Mouse (Mus musculus) forebrain, postnatal 0 days (tissue): ENCODE results near the gene Asphd1. TPM values are rescaled to one million over a fixed set of nuclear protein-coding genes. Genes with fewer than 3 reads are reported as not detected.

Experiments used
- ATAC-seq: fragments of 200-750 bp; cut with Nextera tagmentation; 2 replicates; pipeline ENCODE4 v1.8.0; 2017; ENCODE audit warnings: mild to moderate bottlenecking, moderate library complexity
- DNase-seq: peaks from one replicate; pipeline ENCODE4 v3.0.0-alpha.2; 2015
- H3K27ac ChIP-seq: fragments of 300-500 bp; sonication (generic); 2 replicates; pipeline ENCODE4 v1.5.1; 2014; ENCODE audit warnings: low read depth, mild to moderate bottlenecking, antibody characterized with exemption, low read length, moderate library complexity, mixed read lengths
- H3K27me3 ChIP-seq: fragments of 300-500 bp; sonication (generic); 2 replicates; pipeline ENCODE4 v1.6.1; 2014; ENCODE audit warnings: mild to moderate bottlenecking, low read length, mixed read lengths; ENCODE audit not compliant: insufficient read depth
- H3K36me3 ChIP-seq: fragments of 300-500 bp; sonication (generic); 2 replicates; pipeline ENCODE4 v1.6.1; 2014; ENCODE audit warnings: mild to moderate bottlenecking, moderate library complexity; ENCODE audit not compliant: insufficient read depth
- H3K4me1 ChIP-seq: fragments of 300-500 bp; sonication (generic); 2 replicates; pipeline ENCODE4 v1.6.1; 2014; ENCODE audit warnings: antibody characterized with exemption; ENCODE audit not compliant: insufficient read depth
- H3K4me2 ChIP-seq: fragments of 300-500 bp; sonication (generic); 2 replicates; pipeline ENCODE4 v1.6.1; 2014; ENCODE audit warnings: low read depth, mild to moderate bottlenecking, moderate library complexity
- H3K4me3 ChIP-seq: fragments of 300-500 bp; sonication (generic); 2 replicates; pipeline ENCODE4 v1.5.1; 2014; ENCODE audit warnings: low read depth, low read length, mixed read lengths
- H3K9ac ChIP-seq: fragments of 300-500 bp; sonication (generic); 2 replicates; pipeline ENCODE4 v1.6.1; 2014; ENCODE audit warnings: mild to moderate bottlenecking
- H3K9me3 ChIP-seq: fragments of 300-500 bp; sonication (generic); 2 replicates; pipeline ENCODE4 v1.6.1; 2016; ENCODE audit warnings: low read length
- CTCF ChIP-seq: sonication (generic); IDR thresholded peaks from 2 replicates; pipeline ENCODE4 v1.5.1; 2016; ENCODE audit warnings: antibody characterized with exemption, control low read depth, low read depth
- WGBS: fragments of 180-500 bp; shearing (Covaris S2); extraction: QIAGEN DNeasy Blood & Tissue Kit; methylation state at CpG from one replicate; pipeline ENCODE4 v1.1.7; 2014; 5-methylcytosine and 5-hydroxymethylcytosine counted together
- polyA plus RNA-seq: library from polyadenylated mRNA; unstranded; fragments of >200 nt; fragmentation: Nextera tagmentation; extraction: Ambion mirVana; gene quantifications from 2 replicates; pipeline ENCODE4 v1.2.1, GENCODE M21; 2015
- total RNA-seq: library from RNA; depleted of rRNA; stranded (reverse); fragments of >200 nt; gene quantifications from 2 replicates; pipeline ENCODE4 v1.2.3, GENCODE M21; 2014

The Asphd1 gene
- total and polyA plus RNA-seq, 2 experiments from 2014 or later: 13.6 to 37.2 TPM

DNA sequence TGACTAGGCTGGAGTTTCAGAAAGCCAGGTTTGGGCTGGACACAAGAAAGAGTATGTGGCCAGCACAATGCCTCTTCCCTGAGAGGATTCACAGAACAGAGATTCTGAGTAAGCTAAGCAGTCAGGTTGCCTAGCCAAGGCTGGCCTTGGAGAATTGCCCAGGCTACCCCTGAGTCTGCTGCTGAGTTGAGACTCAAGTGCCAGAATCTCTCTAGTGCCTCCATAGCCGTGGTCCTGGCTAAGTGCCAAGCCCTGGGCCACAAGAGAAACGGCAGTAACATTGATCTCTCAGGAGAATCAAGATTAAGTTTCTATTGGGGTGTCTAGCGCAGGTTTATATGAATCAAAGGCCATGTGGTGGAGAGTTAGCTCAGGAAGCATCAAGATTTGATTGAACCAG, 16.2 kb upstream of the Asphd1 start:
- Histone ChIP-seq H3K4me1 (no peaks in the 10 kb centered on the region), H3K4me3 (no peak overlapping the region), H3K36me3 (peaks cover 74% of the 10 kb centered on the region), H3K9ac (no peak overlapping the region), H3K4me2 (no peak overlapping the region), H3K27me3 (no peaks in the 10 kb centered on the region), H3K9me3 (no peaks in the 10 kb centered on the region), H3K27ac (no peak overlapping the region)
- TF ChIP-seq CTCF: no peak
- 45% methylated on average over 3 of the region's 3 CpGs for WGBS
- no peak for DNase-seq
- ATAC-seq: no peak

DNA sequence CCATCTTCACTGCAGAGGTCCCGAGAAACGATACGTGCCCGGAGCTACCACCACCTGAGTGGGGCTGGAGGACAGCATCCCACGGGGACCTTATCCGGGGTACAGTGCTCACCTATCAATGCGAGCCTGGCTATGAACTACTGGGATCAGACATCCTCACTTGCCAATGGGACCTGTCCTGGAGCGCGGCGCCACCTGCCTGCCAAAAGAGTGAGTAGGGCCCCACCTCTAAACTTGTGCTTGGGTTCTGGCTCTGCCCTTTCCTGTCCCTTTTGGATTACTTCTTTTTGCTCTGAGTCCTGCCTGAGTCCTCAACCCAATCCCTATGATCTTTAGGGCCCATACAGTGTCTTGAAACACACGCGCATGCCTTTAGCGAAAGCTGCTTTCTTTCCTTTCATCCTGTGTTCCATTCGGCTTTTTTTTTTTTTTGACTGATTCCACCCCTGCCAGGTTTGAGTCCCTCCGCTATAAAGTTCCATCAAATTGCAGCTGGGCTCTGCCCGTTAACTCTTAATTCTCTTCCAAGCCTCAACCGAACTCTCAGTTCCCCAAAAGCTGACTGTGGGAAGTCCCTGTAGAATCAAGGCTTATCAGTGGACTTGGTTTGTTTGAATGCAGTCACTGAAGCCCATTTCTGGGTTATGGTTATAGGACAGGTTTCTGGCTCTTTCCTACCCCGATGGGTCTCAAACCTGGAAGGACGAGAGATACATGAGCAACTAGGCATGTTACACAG, 14.3 kb upstream of the Asphd1 start:
- TF ChIP-seq CTCF: peak; percentile 53
- peak; percentile 14 for DNase-seq

DNA sequence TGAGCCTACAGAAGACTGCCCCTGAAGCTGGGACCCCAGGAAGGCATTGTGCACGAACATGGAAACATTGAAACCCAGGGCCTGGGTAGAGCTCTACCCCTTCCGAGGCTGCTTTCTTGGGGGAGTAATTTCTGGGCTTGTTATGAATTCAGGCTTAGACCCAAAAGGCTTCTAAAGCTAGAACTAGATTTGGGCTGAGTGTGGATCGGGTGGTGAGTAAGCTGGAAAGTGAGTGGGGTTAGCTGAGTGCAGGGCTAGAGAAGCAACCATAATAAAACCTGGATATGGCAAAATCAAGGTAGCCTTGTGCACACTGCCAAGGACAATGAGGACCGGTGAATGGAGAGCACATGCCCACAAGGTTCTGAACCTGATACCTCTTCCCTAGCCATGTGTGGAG, 12.6 kb upstream of the Asphd1 start:
- WGBS: 90% methylated on average over 4 of the region's 4 CpGs
- no peak overlapping the region for H3K4me3 ChIP-seq
- no peak overlapping the region for H3K27ac ChIP-seq
- H3K27me3 ChIP-seq: no peaks in the 10 kb centered on the region
- H3K4me2 ChIP-seq: no peak overlapping the region
- H3K36me3 ChIP-seq: peaks cover 75% of the 10 kb centered on the region
- TF ChIP-seq CTCF: no peak
- no peaks in the 10 kb centered on the region for H3K4me1 ChIP-seq
- no peaks in the 10 kb centered on the region for H3K9me3 ChIP-seq
- DNase-seq: no peak
- H3K9ac ChIP-seq: no peak overlapping the region
- no peak for ATAC-seq

More for the DNA sequence above, 14.3 kb upstream of the Asphd1 start:
- Histone ChIP-seq H3K27ac (no peak overlapping the region), H3K4me3 (no peak overlapping the region), H3K4me2 (no peak overlapping the region), H3K36me3 (peaks cover 83% of the 10 kb centered on the region), H3K9me3 (no peaks in the 10 kb centered on the region), H3K9ac (no peak overlapping the region), H3K4me1 (no peaks in the 10 kb centered on the region), H3K27me3 (no peaks in the 10 kb centered on the region)
- WGBS: 28% methylated on average over 19 of the region's 19 CpGs
- no peak for ATAC-seq

DNA sequence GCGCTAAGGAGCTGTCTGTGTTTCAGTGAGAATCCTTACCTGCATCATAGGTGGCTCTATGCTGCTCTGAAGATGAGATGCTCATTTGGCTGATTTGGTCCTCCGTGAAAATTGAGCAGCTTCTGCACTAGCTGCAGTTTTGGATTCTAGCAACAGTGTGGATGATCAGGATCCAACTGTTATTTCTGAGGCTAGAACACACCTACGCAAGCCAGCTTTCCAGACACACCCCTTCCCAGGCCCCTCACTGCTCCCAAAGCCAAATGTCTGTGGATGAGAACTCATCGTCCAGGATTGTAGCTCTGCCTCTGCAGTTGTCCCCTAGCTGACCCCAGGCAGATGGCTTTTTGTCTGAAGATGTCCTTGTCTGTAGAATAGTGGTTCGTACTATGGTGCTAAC, 11.7 kb upstream of the Asphd1 start:
- WGBS: 90% methylated on average over 5 of the region's 5 CpGs
- H3K9me3 ChIP-seq: no peaks in the 10 kb centered on the region
- DNase-seq (no peak), ATAC-seq (no peak)
- H3K27me3 ChIP-seq: no peaks in the 10 kb centered on the region
- peaks cover 72% of the 10 kb centered on the region for H3K36me3 ChIP-seq
- no peak overlapping the region for H3K4me3 ChIP-seq
- no peak for TF ChIP-seq CTCF
- no peak overlapping the region for H3K27ac ChIP-seq
- no peak overlapping the region for H3K9ac ChIP-seq
- no peak overlapping the region for H3K4me2 ChIP-seq
- H3K4me1 ChIP-seq: no peaks in the 10 kb centered on the region

DNA sequence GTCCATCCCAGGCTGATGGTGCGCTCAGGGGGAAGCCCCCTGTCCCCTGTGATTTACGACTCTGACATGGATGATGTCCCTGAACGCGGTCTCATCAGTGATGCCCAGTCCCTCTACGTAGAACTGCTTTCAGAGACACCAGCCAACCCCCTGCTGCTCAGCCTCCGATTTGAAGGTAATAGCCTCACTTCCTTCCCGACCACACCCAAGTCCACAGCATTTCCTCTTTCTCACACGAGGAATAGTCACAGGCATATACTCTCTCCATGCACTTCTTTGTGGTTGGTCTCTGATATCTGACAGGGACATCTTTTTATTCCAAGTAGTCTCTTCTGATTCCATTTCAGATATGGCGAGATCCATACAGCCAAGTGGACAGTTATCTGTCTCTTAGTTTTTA, 10.4 kb upstream of the Asphd1 start:
- Histone ChIP-seq H3K27me3 (no peaks in the 10 kb centered on the region), H3K36me3 (peaks cover 75% of the 10 kb centered on the region), H3K9me3 (no peaks in the 10 kb centered on the region), H3K4me3 (no peak overlapping the region), H3K4me2 (no peak overlapping the region), H3K4me1 (no peaks in the 10 kb centered on the region), H3K9ac (no peak overlapping the region), H3K27ac (no peak overlapping the region)
- ATAC-seq: no peak
- DNase-seq: no peak
- TF ChIP-seq CTCF: no peak
- 85% methylated on average over 9 of the region's 9 CpGs for WGBS

DNA sequence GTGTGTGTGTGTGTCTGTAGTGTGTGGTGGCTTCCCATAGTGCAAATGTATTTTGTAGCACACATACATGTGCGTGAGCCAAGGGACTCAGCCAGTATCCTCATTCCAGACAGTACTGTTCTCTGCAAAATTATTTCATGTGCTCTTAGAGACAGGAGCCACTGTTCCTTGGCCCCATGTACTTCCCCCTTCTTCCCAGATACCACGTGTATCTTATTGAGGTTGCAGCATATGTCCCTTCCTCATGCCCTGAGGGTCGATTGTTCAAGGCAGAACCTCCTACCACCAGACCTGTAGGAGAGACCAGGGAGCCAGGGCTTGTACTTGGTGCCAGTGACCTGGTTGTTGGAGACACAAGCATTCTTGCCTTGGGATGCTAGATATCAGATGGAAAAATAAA, 5.7 kb upstream of the Asphd1 start:
- no peak for DNase-seq
- Histone ChIP-seq H3K36me3 (peaks cover 44% of the 10 kb centered on the region), H3K4me2 (no peak overlapping the region), H3K9me3 (no peaks in the 10 kb centered on the region), H3K4me1 (peaks cover 12% of the 10 kb centered on the region), H3K9ac (no peak overlapping the region), H3K27me3 (no peaks in the 10 kb centered on the region), H3K27ac (no peak overlapping the region), H3K4me3 (no peak overlapping the region)
- no peak for TF ChIP-seq CTCF
- 51% methylated on average over 3 of the region's 3 CpGs for WGBS
- no peak for ATAC-seq

DNA sequence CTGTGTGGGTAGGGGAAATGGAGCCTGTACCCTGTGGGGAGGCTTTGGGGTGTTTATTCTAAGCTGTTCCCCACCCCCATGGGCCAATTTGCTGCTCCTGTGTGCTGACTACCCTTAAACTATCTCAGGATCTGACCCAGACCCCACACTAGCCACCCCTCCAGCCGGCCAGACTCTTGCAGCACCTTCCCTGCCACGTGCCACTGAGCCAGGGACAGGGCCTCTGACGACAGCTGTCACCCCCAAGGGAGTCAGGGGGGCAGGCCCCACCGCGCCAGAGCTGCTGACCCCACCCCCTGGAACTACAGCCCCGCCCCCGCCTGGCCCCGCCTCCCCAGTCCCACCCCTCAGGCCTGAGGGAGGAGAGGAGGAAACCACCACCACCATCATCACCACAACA, 3.3 kb upstream of the Asphd1 start:
- Histone ChIP-seq H3K9ac (peak overlapping the region; percentile 84; the same call in 1 of the 2 replicates), H3K4me3 (peak overlapping the region; percentile 65; the same call in 1 of the 2 replicates), H3K4me2 (peak overlapping the region; percentile 96), H3K27ac (no peak overlapping the region), H3K4me1 (peaks cover 12% of the 10 kb centered on the region), H3K9me3 (no peaks in the 10 kb centered on the region), H3K27me3 (no peaks in the 10 kb centered on the region), H3K36me3 (peaks cover 21% of the 10 kb centered on the region)
- TF ChIP-seq CTCF: no peak
- ATAC-seq (no peak), DNase-seq (no peak)
- WGBS: 0% methylated on average over 8 of the region's 8 CpGs
